Mouse (Mus musculus): ENCODE results near the gene Dnajc12.

GRCm38 (mm10) chr10:63337951-63338836 lies 44.0 kb upstream of the Dnajc12 start:
- TF ChIP-seq CTCF (IDR thresholded peaks at IDR 0.05; ENCODE audit: low read depth), result no peak
- TF ChIP-seq EP300 (IDR thresholded peaks at IDR 0.05; ENCODE audit: low read depth), result no peak
